Mouse (Mus musculus) urinary bladder, postnatal 14 days (tissue): ENCODE data around the gene Ocm.
A peak's percentile ranks its signal among the peaks of the same experiment; 100 is the strongest.
"Not testable (repeated sequence)": the region's sequence is repeated elsewhere in the genome, so short reads cannot be mapped to it uniquely, and the experiment has no call there.

Experiments
- DNase-seq: peaks from one replicate; pipeline ENCODE4 v3.0.0; 2021; ENCODE audit warnings: low spot score

The Ocm gene

GRCm38 (mm10) chr5:144026620-144027263, at the start of gene Ocm:
Gene Ocm, minus strand, starts transcription at chr5:144026670.
- DNase-seq, result no peak

- DNase-seq, result no peak
Measured at GRCm38 (mm10) chr5:144071249-144071648, 44.8 kb upstream of the Ocm start.

- DNase-seq, result no peak
Measured at GRCm38 (mm10) chr5:144070064-144070463, 43.6 kb upstream of the Ocm start.

DNA sequence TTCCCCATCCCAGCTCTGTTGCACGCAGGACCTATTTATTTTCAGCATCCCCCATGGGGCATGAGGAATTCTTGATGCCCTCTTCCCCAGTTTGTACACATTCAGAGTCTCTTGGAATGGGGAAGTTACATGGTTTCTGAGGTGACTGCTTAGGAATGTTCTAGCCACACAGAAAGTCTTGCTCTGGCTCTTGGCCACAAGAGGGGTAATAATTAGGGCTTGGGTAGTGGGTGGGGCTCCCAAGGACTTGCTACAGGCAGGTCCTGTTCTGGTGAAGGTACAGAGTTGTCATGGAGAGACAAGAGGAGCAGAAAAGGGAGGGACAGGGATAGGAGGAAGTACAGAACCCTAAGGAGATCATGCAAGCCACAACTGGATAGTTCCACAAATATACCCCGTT, 39.6 kb upstream of the Ocm start:
- DNase-seq, result peak; percentile 47

DNA sequence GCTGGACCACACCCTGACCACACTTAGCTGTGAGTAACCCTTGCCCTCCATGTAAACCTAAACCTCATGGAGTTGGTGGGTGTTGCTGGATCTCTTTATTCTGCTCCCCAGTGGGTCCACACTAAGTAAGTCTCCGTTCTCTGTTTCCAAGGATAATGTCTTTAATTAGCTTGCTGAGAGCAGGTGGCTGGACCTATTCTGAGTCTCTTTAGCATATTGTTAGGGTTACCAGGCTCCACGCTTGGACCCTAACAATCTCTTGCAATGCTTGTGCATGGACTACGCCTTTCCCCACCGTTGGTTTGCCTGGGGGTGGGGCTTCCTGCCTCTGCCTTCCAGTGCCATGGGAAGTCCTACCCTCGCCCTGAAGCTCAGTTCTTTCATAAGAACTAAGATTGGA, 37.6 kb upstream of the Ocm start:
- DNase-seq, result no peak

- DNase-seq, result no peak
Measured at GRCm38 (mm10) chr5:144054340-144054739, 27.9 kb upstream of the Ocm start.

- no peak for DNase-seq
Measured at GRCm38 (mm10) chr5:144053450-144053849, 27.0 kb upstream of the Ocm start.

DNA sequence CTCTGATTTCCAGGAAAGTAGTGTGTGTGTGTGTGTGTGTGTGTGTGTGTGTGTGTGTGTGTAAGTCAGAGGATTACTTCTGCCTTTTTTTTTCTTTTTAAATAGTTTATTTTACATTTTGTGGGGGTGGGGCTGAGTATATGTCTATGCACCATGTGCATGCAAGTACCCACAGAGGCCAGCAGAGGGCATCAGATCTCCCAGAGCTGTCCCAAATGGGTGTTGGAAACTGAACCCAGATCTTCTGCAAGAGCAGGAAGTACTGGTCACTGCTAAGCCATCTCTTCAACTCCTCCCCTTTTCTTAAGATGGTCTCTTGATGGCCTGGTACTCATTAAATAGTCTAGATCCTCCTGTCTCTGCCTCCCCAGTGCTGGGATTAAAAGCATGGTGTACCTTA, 24.8 kb upstream of the Ocm start:
- DNase-seq, result no peak

DNA sequence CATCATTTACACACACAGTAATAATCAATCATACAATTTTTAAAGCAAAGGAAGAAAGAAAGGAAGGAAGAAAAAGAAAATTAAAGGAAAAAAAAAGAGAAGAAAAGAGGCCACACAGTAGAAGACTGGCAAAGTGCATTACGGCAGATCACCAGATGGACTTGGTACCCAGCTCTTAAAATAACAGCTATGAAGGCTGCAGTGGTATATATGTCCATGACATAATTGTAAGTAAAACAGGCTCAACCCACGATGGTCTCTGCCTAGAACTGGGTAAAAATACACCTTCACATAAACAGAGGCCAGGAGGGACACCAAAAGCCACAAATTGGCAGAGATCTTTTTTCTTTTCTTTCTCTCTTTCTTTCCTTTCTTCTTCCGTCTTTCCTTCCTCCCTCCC, 23.4 kb upstream of the Ocm start:
- DNase-seq, result no peak

DNA sequence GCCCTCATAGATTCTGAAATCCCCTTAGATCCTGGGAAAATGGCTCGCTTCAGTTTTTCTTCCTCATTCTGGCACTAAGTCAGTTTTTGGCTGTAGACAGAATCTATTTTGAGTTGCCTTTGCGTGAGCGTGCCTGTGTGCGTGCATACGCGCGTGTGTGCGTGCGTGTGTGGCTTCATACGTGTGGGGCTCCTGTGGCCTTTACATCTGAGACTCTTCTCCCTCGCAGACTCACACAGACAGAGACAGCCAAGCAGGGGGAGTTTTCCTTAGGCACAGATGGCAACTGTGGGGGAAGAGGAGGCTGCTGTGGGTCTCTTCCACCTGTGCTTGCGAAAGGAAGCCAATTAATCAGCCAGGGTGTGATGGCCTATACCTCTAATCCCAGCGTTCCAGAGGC, 20.9 kb upstream of the Ocm start:
- DNase-seq, result no peak

GRCm38 (mm10) chr5:144043166-144043565, 16.7 kb upstream of the Ocm start:
- no peak for DNase-seq

DNA sequence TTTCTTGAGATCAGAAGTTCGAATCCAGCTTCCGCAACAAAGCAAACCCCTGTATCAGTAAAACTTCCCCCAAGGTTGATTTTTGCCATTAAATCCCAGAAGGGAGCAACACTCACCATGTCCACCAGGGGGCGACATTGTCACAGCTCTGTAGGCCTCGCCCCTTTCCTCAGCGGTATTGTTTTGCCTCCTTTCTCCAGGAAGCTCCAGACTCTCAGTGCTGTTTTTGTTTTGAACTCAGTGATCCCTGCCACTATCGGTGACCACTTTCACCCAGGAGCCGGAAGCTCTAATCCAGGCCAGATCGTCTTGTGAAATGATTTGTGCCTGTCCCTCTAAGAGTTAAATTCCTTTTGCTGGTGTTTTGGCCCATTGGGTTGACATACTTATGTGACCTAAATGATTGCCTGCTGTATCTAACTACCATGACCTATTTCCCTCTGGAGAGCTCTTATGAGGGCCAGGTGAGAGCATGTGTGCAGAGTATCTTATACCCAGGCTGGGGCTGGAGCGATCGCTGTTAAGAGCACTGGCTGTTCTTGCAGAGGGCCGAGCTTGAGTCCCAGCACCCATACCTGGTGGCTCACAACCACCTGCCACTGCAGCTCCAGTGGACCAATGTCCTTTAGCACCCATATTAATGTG, 14.4 kb upstream of the Ocm start:
- peak; percentile 76 for DNase-seq

DNA sequence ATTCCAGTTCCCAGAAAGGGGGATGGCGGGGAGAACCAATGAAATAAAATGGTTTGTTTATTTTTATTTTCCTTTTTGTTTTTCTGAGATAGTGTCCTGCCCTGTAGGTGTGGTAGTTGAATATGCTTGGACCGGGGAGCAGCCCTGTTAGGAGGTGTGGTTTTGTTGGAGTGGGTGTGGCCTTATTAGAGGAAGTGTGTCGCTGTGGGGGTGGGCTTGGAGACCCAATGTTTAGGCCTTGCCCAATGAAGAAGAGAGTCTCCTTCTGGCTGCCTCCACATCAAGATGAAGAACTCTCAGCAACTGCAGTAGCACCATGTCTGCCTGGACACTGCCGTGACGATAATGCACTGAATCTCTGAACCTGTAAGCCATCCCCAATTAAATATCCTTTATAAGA, 13.4 kb upstream of the Ocm start:
- no peak for DNase-seq

- no peak for DNase-seq
Measured at GRCm38 (mm10) chr5:144039156-144039675, 12.7 kb upstream of the Ocm start.

GRCm38 (mm10) chr5:144036952-144037351, 10.5 kb upstream of the Ocm start:
- no peak for DNase-seq

DNA sequence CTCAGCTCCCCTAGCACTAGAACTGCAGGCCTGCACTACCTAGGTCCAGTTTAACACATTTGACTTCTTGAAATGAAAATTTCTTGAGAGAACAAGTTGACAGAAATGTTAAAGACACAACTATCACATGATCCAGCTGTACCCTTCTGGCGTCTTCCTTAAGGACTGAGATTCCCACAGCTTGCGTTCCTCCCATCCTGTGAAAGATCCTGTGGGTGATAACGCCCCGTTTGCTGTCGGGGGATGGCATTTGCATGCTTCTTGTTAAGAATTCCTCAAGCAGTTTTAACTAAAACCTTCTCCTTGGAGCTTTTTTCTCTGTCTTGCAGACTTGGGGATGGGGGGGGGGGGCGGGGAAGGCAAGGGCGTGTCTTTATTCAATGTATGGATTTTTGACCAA, 8.1 kb upstream of the Ocm start:
- no peak for DNase-seq

DNA sequence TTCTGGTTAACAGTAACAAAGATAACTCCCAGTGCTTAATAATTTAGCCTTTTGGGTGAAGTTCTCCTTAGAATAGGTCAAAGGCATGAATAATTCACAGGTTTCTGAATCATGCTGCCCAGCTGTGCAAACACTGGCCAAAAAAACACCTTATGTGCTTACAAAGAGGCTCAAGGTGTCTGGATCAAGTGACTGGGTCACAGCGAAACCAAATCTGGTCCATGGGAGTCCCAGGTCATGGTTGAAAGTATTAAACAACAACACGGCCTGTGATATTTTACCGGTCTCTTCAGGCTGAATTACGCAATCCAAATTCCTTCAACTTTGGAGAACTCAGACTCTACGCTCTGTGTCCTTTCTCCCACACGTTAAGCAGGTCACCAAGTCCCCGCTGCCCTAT, 6.0 kb upstream of the Ocm start:
- no peak for DNase-seq

- DNase-seq, result no peak
Measured at GRCm38 (mm10) chr5:144015845-144016244, 10.6 kb downstream of the Ocm start.

DNA sequence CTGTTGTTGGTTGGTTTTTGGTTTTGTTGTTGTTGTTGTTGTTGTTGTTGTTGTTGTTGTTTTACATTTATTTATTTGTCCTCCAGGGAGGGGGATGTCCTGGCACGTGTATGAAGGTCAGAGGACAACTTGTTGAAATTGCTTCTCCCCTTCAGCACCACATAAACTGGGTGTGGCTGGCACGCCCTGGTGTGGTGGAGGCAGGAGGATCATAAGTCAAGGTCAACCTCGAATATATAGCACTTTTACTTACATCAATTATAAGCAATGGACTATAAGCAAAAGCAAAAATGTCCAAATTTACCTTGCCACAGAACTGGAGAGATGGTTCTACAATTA, 11.2 kb downstream of the Ocm start:
- no peak for DNase-seq

DNA sequence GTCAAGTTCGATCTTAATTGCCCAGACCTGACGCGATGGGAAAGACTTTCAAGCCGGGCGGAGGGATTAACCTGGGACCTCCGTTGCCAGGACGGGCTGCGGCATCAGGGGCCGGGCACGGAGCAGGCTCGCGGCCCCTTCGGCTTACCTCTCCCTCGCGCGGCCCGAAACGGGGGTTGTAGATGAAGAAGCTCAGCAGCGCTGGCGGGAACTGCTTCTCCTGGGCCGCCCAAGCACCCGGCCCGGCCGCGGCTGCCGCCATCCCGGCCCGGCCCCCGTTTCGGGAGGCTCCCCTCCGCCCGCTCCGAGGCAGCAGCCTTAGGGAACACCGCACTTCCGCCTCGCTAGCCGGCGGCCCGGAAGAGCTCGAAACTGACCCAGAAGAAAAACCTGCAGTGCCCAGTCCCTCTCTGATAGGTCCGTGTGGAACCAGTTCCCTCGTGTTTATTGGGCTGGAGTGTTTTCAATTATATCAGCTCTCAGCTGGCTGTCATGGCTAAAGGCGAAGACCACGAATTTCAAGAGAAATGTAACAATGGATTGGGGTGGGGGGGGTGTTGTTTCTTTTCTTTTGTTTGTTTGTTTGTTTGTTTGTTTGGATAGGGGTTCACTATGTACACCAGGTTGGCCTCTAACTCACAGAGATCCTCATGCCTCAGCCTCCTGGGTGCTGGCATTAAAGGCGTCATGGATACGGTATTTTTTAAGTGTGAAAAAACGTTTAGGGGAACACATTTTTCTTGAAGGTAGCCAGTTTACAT, 11.7 kb downstream of the Ocm start, which contains the start of gene Ccz1:
TSS of gene Ccz1 (minus strand) at position 327 of the 761 bp plus-strand sequence.
- peak; percentile 74 for DNase-seq

GRCm38 (mm10) chr5:144013366-144014134, 12.9 kb downstream of the Ocm start:
- not testable (repeated sequence) for DNase-seq

DNA sequence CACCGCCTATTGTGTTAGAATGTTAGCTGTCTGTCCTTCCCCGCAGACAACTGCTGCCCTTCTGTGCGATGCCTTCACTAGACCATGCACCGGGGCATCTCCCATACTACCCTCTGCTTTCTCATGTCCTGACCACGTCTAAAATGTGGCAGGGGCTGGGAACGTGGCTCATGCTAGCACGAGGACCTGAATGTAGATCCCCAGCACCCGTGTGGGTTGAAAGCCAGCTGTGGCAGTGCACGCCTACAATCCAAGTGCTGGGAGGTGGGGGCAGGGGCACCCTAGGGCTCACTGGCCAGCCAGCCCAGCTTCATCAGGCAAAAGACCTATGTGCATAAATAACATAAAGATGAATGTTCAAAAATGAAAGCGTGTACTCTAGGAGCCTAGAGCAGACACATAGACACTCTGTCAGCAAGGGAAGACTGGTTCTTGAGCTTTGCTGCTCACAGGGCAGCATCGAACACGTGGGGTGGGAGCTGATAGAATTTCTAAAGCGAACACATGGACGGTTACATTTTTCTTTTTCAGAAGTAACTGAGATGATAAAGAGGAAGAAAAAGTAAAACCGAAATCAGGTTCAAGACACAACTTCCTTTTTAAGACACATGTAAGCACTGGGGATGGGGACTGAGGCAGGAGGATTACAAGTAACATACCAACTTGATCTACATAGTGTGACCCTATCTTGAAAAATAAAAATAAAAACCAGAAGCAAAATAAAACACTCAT, 23.8 kb downstream of the Ocm start:
- no peak for DNase-seq
